Mouse (Mus musculus) embryonic facial prominence, embryonic 12.5 days (tissue): Measurements from ENCODE around the gene Slc25a54. TPM values are rescaled to one million over a fixed set of nuclear protein-coding genes. Genes with fewer than 3 reads are reported as not detected.

Experiments
- microRNA-seq: library from miRNA; unstranded; fragments of <30 nt; microRNA quantifications from one replicate; pipeline ENCODE4, GENCODE M21; 2017
- polyA plus RNA-seq: library from polyadenylated mRNA; unstranded; fragments of >200 nt; fragmentation: Nextera tagmentation; extraction: Ambion mirVana; gene quantifications from 2 replicates; pipeline ENCODE4 v1.2.1, GENCODE M21; 2016

Slc25a54 gene
- polyA plus RNA-seq, 1 experiment from 2014 or later, result not detected

Small RNA genes lying within 50 kb of the gene (microRNA-seq; reads per million reads assigned to microRNA genes)
- not detected for gene Gm44384

Other genes with a start within 250 kb of the Slc25a54 start
- 29.3 and 31.2 TPM in 2 replicates for gene Stxbp3, start 239.9 kb upstream of the Slc25a54 start, polyA plus RNA-seq
- gene Fndc7, start 190.5 kb upstream of the Slc25a54 start, polyA plus RNA-seq, result 0.14 and 0.17 TPM in 2 replicates
- 82.3 and 91.7 TPM in 2 replicates for gene Prpf38b, start 168.7 kb upstream of the Slc25a54 start, polyA plus RNA-seq
- gene Henmt1, start 140.6 kb upstream of the Slc25a54 start, polyA plus RNA-seq, result 1.6 and 1.9 TPM in 2 replicates
- not detected in 2 replicates for gene Gm9857, start 140.0 kb upstream of the Slc25a54 start, polyA plus RNA-seq
- gene Fam102b, start 52.9 kb upstream of the Slc25a54 start, polyA plus RNA-seq, result 11.6 and 15.1 TPM in 2 replicates
- 49.0 and 52.5 TPM in 2 replicates for gene Slc25a24, start 42.7 kb downstream of the Slc25a54 start, polyA plus RNA-seq